ENCODE assay signal across 15 mouse cellular contexts in the genomic region with DNA sequence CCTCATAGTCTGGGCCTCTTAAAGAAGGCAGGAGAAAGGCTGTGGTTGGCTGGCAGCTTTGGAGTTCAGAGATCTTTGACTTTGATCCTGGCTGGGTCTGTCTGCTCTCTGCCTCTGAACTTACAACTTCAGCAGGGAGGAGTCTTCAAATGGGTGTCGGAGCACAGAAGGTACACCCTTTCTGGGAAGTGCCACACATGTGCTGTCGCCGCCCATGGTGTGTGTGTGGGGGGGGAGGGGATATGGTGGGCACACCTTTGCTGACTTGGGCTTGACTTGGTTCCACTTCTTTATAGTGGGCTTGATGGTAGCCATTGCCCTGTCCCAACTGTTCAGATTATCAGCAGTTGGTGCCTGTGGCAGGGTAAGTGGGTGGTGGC. TPM values are rescaled to one million over a fixed set of nuclear protein-coding genes. Genes with fewer than 3 reads are reported as not detected.
DNase-seq lines count a peak whose midpoint lies in the region; ATAC-seq lines count a peak whose summit lies in the region.
"Had no signal": no experiment of that assay in that cellular context is flagged by ENCODE, and none has a peak within 500 bp of the region (broad histone marks: within the 10 kb centered on the region; RNA-seq: fewer than 3 reads in every experiment).

No protein-coding gene starts in this region.

- peak overlapping the region; percentile 40; the same call in 1 of the 2 replicates for H3K27ac ChIP-seq in liver, embryonic 11.5 days (ENCODE audit: low read depth, low read length)
- H3K27ac ChIP-seq in stomach, embryonic 15.5 days = no peak overlapping the region
- H3K27ac ChIP-seq in forebrain, embryonic 15.5 days (replicated peaks) = no peak overlapping the region
- H3K27ac ChIP-seq: embryonic facial prominence, embryonic 15.5 days; hindbrain, embryonic 14.5 days; limb, embryonic 15.5 days; neural tube, embryonic 12.5 days had no signal

- no peak overlapping the region for H3K9ac ChIP-seq in liver, embryonic 11.5 days (ENCODE audit: low read depth, low read length)
- no peak overlapping the region for H3K9ac ChIP-seq in stomach, embryonic 15.5 days
- H3K9ac ChIP-seq in forebrain, embryonic 15.5 days (replicated peaks) = no peak overlapping the region
- H3K9ac ChIP-seq: embryonic facial prominence, embryonic 15.5 days; hindbrain, embryonic 14.5 days; limb, embryonic 15.5 days; neural tube, embryonic 12.5 days had no signal

- H3K4me1 ChIP-seq in liver, embryonic 11.5 days (replicated peaks; ENCODE audit: control insufficient read depth, insufficient read depth, low read length) = peaks cover 80% of the 10 kb centered on the region
- peaks cover 60% of the 10 kb centered on the region for H3K4me1 ChIP-seq in stomach, embryonic 15.5 days
- H3K4me1 ChIP-seq in forebrain, embryonic 15.5 days = peaks cover 67% of the 10 kb centered on the region

- peak; percentile 59 for DNase-seq in kidney, adult 9 months
- no peak for DNase-seq in kidney, postnatal 4 days
- peak; percentile 62 for DNase-seq in c-Kit-negative CD71-positive TER-119-positive erythroid progenitor cells, embryonic 14.5 days (ENCODE audit: low read depth, low spot score)
- DNase-seq in liver, embryonic 11.5 days (ENCODE audit: low spot score) = no peak
- no peak for DNase-seq in ovary, adult 18-20 months (ENCODE audit: low spot score)
- DNase-seq in gastrocnemius, adult 18-20 months (ENCODE audit: low spot score) = no peak
- DNase-seq: cerebellum, postnatal 25 days; layer of hippocampus, postnatal 36 days had no signal

- no peak overlapping the region for H3K4me3 ChIP-seq in liver, embryonic 11.5 days (ENCODE audit: low read depth, low read length)
- H3K4me3 ChIP-seq in stomach, embryonic 15.5 days (replicated peaks) = no peak overlapping the region
- no peak overlapping the region for H3K4me3 ChIP-seq in forebrain, embryonic 15.5 days
- H3K4me3 ChIP-seq: embryonic facial prominence, embryonic 15.5 days; limb, embryonic 15.5 days; neural tube, embryonic 12.5 days had no signal

- H3K4me2 ChIP-seq in liver, embryonic 11.5 days = peak overlapping the region; percentile 41
- H3K4me2 ChIP-seq in stomach, embryonic 15.5 days = no peak overlapping the region
- no peak overlapping the region for H3K4me2 ChIP-seq in forebrain, embryonic 15.5 days (replicated peaks)
- H3K4me2 ChIP-seq: embryonic facial prominence, embryonic 15.5 days; heart, embryonic 11.5 days; hindbrain, embryonic 14.5 days; limb, embryonic 15.5 days; neural tube, embryonic 12.5 days had no signal

- no peaks in the 10 kb centered on the region for H3K27me3 ChIP-seq in liver, embryonic 11.5 days (replicated peaks; ENCODE audit: control insufficient read depth, insufficient read depth, low read length)
- no peaks in the 10 kb centered on the region for H3K27me3 ChIP-seq in stomach, embryonic 15.5 days (replicated peaks)
- no peaks in the 10 kb centered on the region for H3K27me3 ChIP-seq in forebrain, embryonic 15.5 days
- H3K27me3 ChIP-seq: embryonic facial prominence, embryonic 15.5 days; limb, embryonic 15.5 days; neural tube, embryonic 12.5 days had no signal

- no peaks in the 10 kb centered on the region for H3K36me3 ChIP-seq in liver, embryonic 11.5 days (ENCODE audit: control insufficient read depth, insufficient read depth, low read length)
- no peaks in the 10 kb centered on the region for H3K36me3 ChIP-seq in stomach, embryonic 15.5 days
- no peaks in the 10 kb centered on the region; the same call in 1 of the 2 replicates for H3K36me3 ChIP-seq in forebrain, embryonic 15.5 days
- H3K36me3 ChIP-seq: embryonic facial prominence, embryonic 15.5 days; limb, embryonic 15.5 days had no signal

- no peaks in the 10 kb centered on the region for H3K9me3 ChIP-seq in liver, embryonic 11.5 days (ENCODE audit: control insufficient read depth, low read length)
- no peaks in the 10 kb centered on the region for H3K9me3 ChIP-seq in stomach, embryonic 15.5 days
- no peaks in the 10 kb centered on the region for H3K9me3 ChIP-seq in forebrain, embryonic 15.5 days
- H3K9me3 ChIP-seq: embryonic facial prominence, embryonic 15.5 days; limb, embryonic 15.5 days; neural tube, embryonic 12.5 days had no signal

- 53% methylated on average over 3 of the region's 3 CpGs for whole genome bisulfite sequencing in liver, embryonic 11.5 days
- 63% methylated on average over 3 of the region's 3 CpGs for WGBS in stomach, embryonic 15.5 days
- 96% methylated on average over 3 of the region's 3 CpGs for WGBS in forebrain, embryonic 15.5 days

- ATAC-seq in liver, embryonic 11.5 days (replicated peaks; ENCODE audit: low FRiP score) = peak; percentile 75
- 0 out of 2 replicates have a peak, but pooled peaks have one; percentile 33 for ATAC-seq in stomach, embryonic 15.5 days (ENCODE audit: insufficient read depth, low FRiP score, low read depth)
- no peak for ATAC-seq in forebrain, embryonic 15.5 days (replicated peaks)

RNA-seq across cellular contexts. Expression of a gene that starts 7.3 kb away (rescaled TPM):
- 12.6 and 13.9 TPM in 2 replicates for polyA plus RNA-seq in liver, embryonic 11.5 days (2014; fragmentation: Nextera tagmentation; extraction: Ambion mirVana)
- 13.8 and 15.2 TPM in 2 replicates for polyA plus RNA-seq in stomach, embryonic 15.5 days (2015; fragmentation: Nextera tagmentation; extraction: Ambion mirVana)
- polyA plus RNA-seq in forebrain, embryonic 15.5 days (2015; fragmentation: Nextera tagmentation; extraction: Ambion mirVana) = 48.8 and 52.9 TPM in 2 replicates
- 10 to 100 TPM in 1 of 2 experiments, 1 to 10 TPM in 1; 7.6 to 12.1 TPM for total RNA-seq in gastrocnemius, adult 18-20 months (2021)

RNA-seq across cellular contexts. Expression of a gene that starts 31.3 kb away (rescaled TPM):
- 0.53 and 1.4 TPM in 2 replicates for polyA plus RNA-seq in liver, embryonic 11.5 days (2014; fragmentation: Nextera tagmentation; extraction: Ambion mirVana)
- polyA plus RNA-seq in stomach, embryonic 15.5 days (2015; fragmentation: Nextera tagmentation; extraction: Ambion mirVana) = 3.1 and 3.2 TPM in 2 replicates
- polyA plus RNA-seq in forebrain, embryonic 15.5 days (2015; fragmentation: Nextera tagmentation; extraction: Ambion mirVana) = 5.8 and 7.2 TPM in 2 replicates
- total RNA-seq in gastrocnemius, adult 18-20 months (2021) = under 1 TPM; 0.24 to 0.32 TPM

Comparison
In these comparisons a context has a peak if more than half of its experiments do, and no peak if none do; other contexts are left out.
1. DNase-seq: peak in kidney, adult 9 months (single experiment) and c-Kit-negative CD71-positive TER-119-positive erythroid progenitor cells, embryonic 14.5 days (single experiment); none in kidney, postnatal 4 days (0 of 2), liver, embryonic 11.5 days (single experiment), ovary, adult 18-20 months (single experiment) and gastrocnemius, adult 18-20 months (single experiment).